Mouse (Mus musculus): Measurements from ENCODE around the gene Mink1. TPM values are rescaled to one million over a fixed set of nuclear protein-coding genes. Genes with fewer than 3 reads are reported as not detected.

The Mink1 gene
- polyA plus RNA-seq, 1 experiment = 99.5 TPM

DNA sequence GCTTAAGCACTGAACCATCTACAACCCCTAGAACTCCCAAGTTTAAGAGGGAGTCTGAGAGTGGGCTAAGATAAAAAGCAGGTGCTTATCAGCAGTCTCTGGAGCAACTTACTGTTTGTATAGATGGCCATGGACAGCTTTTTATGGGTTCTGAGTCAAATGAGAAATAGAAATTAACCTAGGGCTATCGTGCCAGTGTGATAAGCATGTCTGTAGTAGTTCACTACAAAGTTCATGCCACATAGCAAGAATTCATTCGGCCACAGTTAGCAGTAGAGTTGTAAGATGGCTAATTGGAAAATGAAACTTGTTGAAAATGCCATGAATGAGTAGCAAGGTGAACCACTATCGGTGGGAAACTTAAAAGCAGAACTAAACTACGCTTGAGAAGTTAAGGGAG is 85.8 kb downstream of the Mink1 start:
- DNase-seq (ENCODE audit: low read depth) = no peak

DNA sequence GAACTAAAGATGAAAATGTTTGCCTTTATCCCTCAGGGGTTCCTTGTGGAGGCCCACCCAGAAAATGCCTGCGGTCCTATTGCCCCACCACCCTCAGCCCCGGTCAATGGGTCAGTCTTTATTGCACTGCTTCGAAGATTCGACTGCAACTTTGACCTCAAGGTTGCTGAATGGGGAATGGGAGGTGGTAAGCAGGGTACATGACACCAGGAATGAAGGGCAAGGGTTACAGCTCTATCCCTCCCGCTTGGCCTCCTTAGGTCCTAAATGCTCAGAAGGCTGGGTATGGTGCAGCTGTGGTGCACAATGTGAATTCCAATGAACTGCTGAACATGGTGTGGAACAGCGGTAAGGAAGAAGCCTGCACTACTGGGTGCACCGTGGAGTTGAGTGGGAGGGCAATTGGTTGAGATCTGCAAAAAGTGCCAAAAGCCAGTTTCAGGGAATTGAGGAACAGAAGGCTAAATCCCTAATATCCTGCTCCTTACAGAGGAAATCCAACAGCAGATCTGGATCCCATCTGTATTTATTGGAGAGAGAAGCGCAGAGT is 86.6 kb downstream of the Mink1 start:
- no peak for DNase-seq (ENCODE audit: low read depth)
- TF ChIP-seq CTCF (IDR thresholded peaks at IDR 0.05; ENCODE audit: borderline replicate concordance, extremely low read depth, insufficient read depth, insufficient read length) = no peak
- no peak for TF ChIP-seq POLR2A (IDR thresholded peaks at IDR 0.05; ENCODE audit: borderline replicate concordance, extremely low read depth, insufficient read depth, insufficient read length, poor library complexity, severe bottlenecking)

More for the DNA sequence above, 85.8 kb downstream of the Mink1 start:
- TF ChIP-seq POLR2A (IDR thresholded peaks at IDR 0.05; ENCODE audit: borderline replicate concordance, extremely low read depth, insufficient read depth, insufficient read length, poor library complexity, severe bottlenecking) (no peak), CTCF (IDR thresholded peaks at IDR 0.05; ENCODE audit: borderline replicate concordance, extremely low read depth, insufficient read depth, insufficient read length) (no peak)

DNA sequence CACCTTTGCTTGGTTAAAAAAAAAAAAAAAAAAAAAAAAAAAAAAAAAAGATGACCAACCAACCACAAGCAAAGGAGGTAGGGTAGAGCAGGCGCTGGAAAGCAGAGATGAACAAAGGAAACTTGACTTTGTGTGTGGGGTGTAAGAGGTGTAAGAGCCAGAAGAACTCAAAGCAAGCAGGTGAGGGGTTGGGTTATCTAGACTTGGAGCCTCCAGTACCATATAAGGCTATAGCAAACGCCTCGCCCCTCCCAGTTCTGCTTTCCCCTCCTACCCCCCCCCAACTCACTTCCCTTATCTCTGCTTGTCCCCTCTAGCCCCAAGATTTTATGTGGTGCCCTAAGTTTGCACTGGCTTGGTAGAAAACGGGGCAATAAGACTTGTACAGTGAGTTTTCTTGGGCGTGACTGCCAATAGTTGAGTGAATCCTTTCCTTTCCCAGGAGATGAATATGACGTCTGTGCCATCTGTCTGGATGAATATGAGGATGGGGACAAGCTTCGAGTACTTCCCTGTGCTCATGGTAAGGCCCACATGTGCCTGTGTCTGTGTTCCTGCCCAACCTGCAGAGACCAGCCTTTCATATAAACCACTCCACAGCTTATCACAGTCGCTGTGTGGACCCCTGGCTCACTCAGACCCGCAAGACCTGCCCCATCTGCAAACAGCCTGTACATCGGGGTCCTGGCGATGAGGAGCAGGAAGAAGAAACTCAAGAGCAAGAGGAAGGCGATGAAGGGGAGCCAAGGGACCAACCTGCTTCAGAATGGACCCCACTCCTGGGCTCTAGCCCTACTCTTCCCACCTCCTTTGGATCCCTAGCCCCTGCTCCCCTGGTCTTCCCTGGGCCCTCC is 87.9 kb downstream of the Mink1 start:
- DNase-seq (ENCODE audit: low read depth) = no peak
- TF ChIP-seq POLR2A (IDR thresholded peaks at IDR 0.05; ENCODE audit: borderline replicate concordance, extremely low read depth, insufficient read depth, insufficient read length, poor library complexity, severe bottlenecking) (no peak), CTCF (IDR thresholded peaks at IDR 0.05; ENCODE audit: borderline replicate concordance, extremely low read depth, insufficient read depth, insufficient read length) (no peak)

DNA sequence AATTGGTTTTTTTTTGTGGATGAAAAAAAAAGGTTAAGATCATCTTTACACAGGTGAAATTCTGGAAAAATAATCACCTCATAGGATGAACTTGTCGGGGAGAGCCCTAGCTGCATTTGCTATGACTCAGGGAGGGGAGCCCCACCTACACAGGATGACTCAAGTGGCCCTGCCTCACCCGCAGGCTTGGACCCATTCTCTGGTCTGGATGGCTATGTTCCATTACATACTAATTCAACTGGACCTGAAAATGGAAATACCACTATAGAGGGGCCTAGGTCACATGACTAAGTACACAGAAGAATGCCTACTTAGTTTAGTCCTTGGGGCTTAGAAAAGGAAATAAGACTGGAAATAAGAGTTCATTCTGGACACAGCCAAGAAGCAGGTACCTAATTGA is 88.7 kb downstream of the Mink1 start:
- no peak for DNase-seq (ENCODE audit: low read depth)
- TF ChIP-seq CTCF (IDR thresholded peaks at IDR 0.05; ENCODE audit: borderline replicate concordance, extremely low read depth, insufficient read depth, insufficient read length) = no peak
- TF ChIP-seq POLR2A (IDR thresholded peaks at IDR 0.05; ENCODE audit: borderline replicate concordance, extremely low read depth, insufficient read depth, insufficient read length, poor library complexity, severe bottlenecking) = no peak

DNA sequence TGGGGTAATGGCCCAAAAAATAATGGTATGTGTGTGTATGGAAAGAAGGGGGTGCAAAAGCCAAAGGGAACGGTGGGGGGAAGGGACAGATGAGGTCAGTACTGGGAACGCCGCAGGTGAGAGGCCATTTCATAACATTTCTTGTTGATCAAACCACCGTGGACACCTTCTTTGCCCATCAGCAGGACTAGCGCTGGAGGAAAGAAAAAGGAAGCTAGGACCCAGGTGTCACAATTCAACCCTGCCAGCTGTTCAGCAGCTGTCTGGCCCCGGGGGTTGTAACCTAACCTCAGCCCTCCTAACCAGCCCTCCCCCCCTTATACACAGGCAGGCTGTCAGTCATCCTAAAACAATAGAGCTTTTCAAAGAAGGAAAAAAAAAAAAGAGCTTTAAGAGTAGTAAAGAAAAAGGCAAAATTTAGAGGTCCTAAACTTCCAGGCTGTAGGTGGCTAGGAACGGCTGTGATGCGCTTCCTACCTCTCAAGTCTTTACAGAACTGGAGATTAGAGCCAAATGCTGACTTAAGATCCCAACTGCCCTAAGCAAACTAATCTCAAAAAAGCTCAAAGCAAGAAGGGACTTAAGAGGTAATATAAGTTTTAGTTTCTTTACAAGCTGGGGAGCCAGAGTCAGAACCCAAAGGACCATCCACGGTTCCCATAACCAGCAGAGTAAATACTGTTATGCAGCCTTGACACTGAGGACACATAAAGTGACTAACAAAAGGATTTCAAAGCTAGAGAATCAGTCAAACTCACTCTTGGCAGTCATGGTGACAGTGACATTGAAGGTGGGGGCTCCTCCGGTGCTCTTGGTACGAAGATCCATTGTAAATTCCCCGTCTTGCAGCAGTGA is 89.6 kb downstream of the Mink1 start:
- no peak for DNase-seq (ENCODE audit: low read depth)
- TF ChIP-seq POLR2A (IDR thresholded peaks at IDR 0.05; ENCODE audit: borderline replicate concordance, extremely low read depth, insufficient read depth, insufficient read length, poor library complexity, severe bottlenecking) (no peak), CTCF (IDR thresholded peaks at IDR 0.05; ENCODE audit: borderline replicate concordance, extremely low read depth, insufficient read depth, insufficient read length) (no peak)

DNA sequence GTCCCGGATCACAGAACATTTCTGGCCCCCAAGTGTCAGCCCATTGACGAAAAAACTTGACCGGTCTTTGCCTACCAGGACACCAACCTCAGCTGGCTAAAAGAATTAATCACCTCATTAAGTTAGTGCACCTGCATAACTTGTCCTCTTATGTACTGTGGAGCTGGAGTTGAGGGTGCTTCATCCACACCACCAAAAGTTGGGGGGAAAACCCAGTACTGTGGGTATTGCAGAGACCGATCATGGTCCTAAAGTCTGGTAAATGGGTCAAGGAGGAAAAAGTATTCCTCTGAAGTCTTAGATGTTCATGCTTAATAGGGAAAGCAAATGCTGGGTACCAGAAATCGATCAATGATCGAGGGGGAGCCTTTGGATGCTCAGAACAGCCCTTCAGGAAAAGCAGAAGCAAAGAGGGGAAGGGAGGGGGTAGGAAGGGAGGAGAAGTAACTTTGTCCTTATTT is 90.2 kb downstream of the Mink1 start:
- DNase-seq (ENCODE audit: low read depth) = no peak
- TF ChIP-seq CTCF (IDR thresholded peaks at IDR 0.05; ENCODE audit: borderline replicate concordance, extremely low read depth, insufficient read depth, insufficient read length) = no peak
- TF ChIP-seq POLR2A (IDR thresholded peaks at IDR 0.05; ENCODE audit: borderline replicate concordance, extremely low read depth, insufficient read depth, insufficient read length, poor library complexity, severe bottlenecking) = no peak

DNA sequence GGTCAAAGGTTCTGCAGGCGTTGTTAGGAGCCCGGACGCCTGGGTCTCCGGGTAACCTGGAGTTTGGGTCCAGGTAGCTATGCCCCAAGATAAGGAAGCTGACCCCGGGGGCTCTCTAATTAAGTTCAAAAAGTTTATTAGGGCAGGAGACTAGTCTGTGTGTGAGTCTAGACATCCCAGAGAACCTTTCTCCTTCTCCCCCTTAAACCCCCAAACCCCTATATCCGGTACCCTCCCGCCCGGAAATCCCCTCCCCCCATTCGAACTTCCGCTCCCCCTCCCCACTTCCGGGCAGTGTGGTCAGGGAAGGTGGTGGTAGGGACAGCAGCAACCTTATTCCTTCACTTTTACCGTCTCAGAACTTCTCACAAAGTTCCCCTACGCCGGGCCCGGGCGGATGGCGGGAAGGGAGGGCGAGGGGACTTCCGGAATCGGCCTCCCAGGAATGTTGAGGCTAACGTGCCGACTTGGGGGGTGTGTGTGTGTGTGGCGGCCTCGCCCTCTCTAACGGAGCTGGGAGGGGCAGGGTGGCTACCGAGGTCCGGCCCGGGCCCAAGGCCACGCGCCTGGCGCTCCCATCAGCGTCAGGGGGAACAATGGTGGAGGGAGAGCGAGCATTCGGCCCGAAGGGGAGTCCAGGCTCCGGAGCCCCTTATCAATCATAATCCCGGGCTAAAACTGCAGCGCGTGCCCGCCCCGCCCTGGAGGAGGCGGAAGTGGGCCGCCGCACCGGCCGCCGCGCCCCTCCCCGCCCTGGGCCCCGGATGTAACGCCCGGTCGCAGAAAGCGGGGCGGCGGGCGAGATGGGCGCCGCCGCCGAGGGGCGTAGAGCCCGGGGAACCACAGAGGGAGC is 90.9 kb downstream of the Mink1 start:
- DNase-seq (ENCODE audit: low read depth) = peak; percentile 83
- TF ChIP-seq POLR2A (IDR thresholded peaks at IDR 0.05; ENCODE audit: borderline replicate concordance, extremely low read depth, insufficient read depth, insufficient read length, poor library complexity, severe bottlenecking) (0 out of 2 replicates have a peak, but pooled peaks have one; percentile 42), CTCF (IDR thresholded peaks at IDR 0.05; ENCODE audit: borderline replicate concordance, extremely low read depth, insufficient read depth, insufficient read length) (no peak)

DNA sequence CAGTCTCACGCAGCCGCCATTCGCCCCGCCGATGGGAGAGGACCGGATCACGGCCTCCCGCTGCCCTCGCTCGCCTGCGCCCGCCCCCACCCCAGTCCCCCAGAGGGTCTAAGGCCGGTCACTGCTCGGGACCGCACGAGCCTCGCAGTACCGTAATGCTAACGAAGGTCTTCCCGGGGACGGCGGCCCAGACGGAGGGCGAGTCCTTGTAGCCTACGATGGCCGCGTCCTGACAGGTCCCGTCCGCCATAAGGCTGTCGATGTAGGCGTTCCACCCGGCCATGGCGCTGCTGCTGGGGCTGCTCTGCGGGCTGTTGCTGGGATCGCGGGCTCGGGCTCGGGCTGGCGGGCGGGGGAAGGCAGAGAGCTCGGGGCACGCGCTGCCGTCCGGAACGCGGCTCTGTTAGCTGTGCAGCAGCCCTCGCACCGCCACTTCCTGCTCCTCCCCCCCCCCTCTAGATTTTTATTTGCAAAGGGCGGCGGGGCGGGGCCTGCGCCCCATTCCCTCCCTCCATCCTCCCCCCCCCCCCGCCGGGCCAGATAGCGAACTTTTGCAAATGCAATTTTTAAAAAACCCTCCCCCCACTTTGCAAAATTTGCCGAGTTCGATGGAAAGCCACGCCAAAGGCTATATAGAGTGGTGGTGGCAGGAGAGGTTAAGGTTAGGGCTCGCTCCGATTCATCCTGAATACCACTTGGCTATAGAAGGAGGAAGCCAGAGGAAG is 91.7 kb downstream of the Mink1 start, which contains the start of gene Pfn1:
Gene Pfn1, minus strand, starts transcription at position 447 of the 725 bp plus-strand sequence.
- TF ChIP-seq POLR2A (IDR thresholded peaks at IDR 0.05; ENCODE audit: borderline replicate concordance, extremely low read depth, insufficient read depth, insufficient read length, poor library complexity, severe bottlenecking) (peak; percentile 92), CTCF (IDR thresholded peaks at IDR 0.05; ENCODE audit: borderline replicate concordance, extremely low read depth, insufficient read depth, insufficient read length) (no peak)
- DNase-seq (ENCODE audit: low read depth) = peak; percentile 91

DNA sequence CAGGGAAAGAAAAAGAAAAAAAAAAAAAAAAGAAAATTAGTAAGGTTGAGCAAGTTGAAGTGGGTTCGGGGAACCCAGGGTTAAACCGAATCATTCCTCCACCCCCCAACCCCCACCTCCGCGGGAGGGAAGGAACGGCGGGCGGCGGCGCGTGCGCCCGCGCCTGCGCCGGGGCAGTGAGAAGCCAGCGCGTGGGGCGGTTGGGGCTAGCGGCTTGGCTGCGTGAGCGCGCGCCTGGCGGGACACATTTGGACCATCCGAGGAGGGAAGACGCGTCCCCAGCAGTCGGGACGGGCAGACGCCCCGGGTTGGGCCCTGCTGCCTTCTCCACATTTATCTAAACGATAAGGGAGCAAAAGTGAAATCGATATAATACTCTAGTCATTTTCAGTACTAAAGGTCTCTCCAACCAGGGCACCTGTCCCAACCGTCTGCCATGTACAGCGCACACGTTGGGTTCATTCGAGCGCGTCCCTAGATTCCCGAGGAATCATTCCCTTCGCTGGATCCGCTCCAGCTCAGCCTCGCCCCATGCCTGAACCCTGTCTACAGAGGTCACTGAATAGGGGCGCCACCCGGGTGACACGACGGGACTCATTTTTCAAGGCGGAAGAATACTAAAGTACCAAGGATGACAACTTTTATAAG is 92.4 kb downstream of the Mink1 start:
- TF ChIP-seq CTCF (IDR thresholded peaks at IDR 0.05; ENCODE audit: borderline replicate concordance, extremely low read depth, insufficient read depth, insufficient read length) (no peak), POLR2A (IDR thresholded peaks at IDR 0.05; ENCODE audit: borderline replicate concordance, extremely low read depth, insufficient read depth, insufficient read length, poor library complexity, severe bottlenecking) (peak; percentile 79)
- peak; percentile 92 for DNase-seq (ENCODE audit: low read depth)
